Mouse (Mus musculus) adrenal gland, adult 18-20 months (tissue): Measurements from ENCODE around the gene Dtl. TPM values are rescaled to one million over a fixed set of nuclear protein-coding genes. Genes with fewer than 3 reads are reported as not detected.
"Not testable (repeated sequence)": the region's sequence is repeated elsewhere in the genome, so short reads cannot be mapped to it uniquely, and the experiment has no call there.

ENCODE experiments used
- DNase-seq, 2 experiments: peaks; one replicate each; pipeline ENCODE4 v3.0.0; 2021 to 2022; ENCODE audit warnings: low spot score in 2 of 2
- total RNA-seq, 2 experiments: library from RNA; stranded (reverse); gene quantifications; 1 replicate in 1 of 2; 2 replicates in 1 of 2; pipeline ENCODE4 v1.2.3; 2021

Dtl gene
- total RNA-seq, 2 experiments from 2014 or later = 0.66 to 1.5 TPM

DNA sequence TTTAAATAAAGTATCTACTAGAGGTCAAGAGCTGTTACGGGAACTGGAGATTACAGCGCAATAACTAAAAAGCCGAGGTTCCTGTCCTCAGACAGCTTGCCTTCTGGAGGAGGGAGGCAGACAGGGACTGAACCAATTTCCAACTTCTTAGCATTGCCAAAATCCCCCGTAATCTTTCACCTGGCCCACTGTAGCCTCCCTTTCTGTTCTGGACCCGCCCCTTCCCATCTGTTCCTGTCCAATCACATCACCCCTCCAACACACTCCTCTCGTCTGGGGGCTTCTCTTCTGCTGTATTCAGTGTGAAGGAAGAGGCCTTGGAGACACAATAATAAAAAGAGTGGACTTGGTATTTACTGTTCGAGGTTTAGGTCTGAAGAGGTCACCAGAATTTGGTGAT is 55.1 kb downstream of the Dtl start:
- DNase-seq = no peak

GRCm38 (mm10) chr1:191519329-191520066 is 55.8 kb downstream of the Dtl start:
- no peak for DNase-seq

- no peak for DNase-seq
Observed at GRCm38 (mm10) chr1:191518911-191519310, 56.4 kb downstream of the Dtl start.

- no peak for DNase-seq
Observed at GRCm38 (mm10) chr1:191517969-191518368, 57.4 kb downstream of the Dtl start.

- no peak for DNase-seq
Observed at GRCm38 (mm10) chr1:191517056-191517455, 58.3 kb downstream of the Dtl start.

DNA sequence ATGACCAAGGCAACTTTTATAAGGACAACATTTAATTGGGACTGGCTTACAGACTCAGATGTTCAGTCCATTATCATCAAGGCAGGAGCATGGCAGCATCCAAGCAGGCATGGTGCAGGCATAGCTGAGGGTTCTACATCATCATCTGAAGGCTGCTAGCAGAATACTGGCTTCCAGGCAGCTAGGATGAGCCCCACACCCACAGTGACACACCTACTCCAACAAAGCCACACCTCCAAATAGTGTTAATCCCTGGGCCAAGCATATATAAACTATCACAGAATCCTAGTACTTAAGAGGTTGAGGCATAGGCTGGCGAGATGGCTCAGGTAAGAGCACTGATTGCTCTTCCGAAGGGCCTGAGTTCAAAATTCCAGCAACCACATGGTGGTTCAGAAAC is 59.0 kb downstream of the Dtl start:
- DNase-seq = not testable (repeated sequence)

- no peak for DNase-seq
Observed at GRCm38 (mm10) chr1:191513195-191513594, 62.1 kb downstream of the Dtl start.

DNA sequence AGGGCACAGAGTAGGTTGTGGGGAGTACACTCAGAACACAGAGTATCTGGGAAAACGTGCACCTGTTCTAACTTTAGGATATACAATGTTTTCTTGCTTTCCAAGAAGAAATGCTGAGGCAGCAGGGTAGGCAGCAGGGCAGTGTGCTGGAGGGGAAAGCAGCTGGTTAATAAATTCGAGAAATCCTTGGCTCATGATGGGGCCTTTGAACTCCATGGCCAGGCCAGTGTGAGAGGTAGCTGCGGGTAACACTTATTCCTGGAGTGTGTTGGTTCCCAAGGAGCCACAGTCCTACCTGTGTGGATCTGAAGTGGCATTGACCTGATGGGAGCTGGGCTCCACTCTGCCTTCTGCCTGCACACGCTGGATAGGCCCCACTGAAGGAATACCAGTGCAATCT is 63.0 kb downstream of the Dtl start:
- no peak for DNase-seq

- DNase-seq = no peak
Observed at GRCm38 (mm10) chr1:191511503-191511902, 63.8 kb downstream of the Dtl start.

GRCm38 (mm10) chr1:191509865-191510264 is 65.5 kb downstream of the Dtl start:
- DNase-seq = no peak

- DNase-seq = no peak
Observed at GRCm38 (mm10) chr1:191509131-191509530, 66.2 kb downstream of the Dtl start.

- no peak for DNase-seq
Observed at GRCm38 (mm10) chr1:191506791-191507190, 68.6 kb downstream of the Dtl start.

DNA sequence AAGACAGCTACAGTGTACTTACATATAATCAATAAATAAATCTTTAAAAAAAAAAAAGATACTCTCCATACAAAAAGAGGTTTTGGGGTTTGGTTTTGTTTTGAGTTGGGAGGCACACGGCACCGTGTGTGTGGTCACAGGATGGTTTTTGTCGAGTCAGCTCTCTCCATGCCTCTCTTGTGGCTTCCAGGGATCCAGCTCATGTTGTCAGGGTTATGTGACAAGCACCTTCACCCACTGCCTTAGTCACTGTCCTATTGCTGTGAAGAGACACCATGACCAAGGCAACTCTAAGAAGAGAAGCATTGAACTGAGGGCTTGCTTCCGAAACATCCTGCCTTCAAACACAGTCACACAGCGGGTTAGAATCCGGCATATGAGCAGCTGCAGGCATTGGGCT is 75.7 kb downstream of the Dtl start:
- no peak for DNase-seq

GRCm38 (mm10) chr1:191498271-191498955 is 76.9 kb downstream of the Dtl start:
- DNase-seq = no peak

GRCm38 (mm10) chr1:191496676-191497075 is 78.7 kb downstream of the Dtl start:
- no peak for DNase-seq

DNA sequence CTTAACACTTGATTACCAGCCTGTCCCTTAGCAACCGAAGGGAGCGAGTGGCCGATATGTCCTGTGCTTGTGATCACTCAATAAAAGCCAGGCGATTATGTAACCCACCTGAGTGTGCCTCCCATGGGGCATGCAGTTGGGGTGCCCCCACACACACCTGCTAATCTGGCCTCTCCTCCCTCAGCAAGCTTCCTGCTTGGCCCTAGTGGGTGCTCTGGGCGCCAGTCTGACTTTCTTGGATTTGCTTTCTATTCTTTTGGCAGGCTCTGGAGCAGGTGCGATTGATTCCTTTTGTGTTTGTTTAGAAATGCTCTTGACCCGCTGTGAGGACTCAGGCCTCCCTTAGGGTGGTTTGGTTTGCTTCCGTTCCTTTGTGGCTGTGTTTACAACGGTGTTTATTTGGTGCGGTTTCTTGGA is 80.3 kb downstream of the Dtl start:
- DNase-seq = no peak

DNA sequence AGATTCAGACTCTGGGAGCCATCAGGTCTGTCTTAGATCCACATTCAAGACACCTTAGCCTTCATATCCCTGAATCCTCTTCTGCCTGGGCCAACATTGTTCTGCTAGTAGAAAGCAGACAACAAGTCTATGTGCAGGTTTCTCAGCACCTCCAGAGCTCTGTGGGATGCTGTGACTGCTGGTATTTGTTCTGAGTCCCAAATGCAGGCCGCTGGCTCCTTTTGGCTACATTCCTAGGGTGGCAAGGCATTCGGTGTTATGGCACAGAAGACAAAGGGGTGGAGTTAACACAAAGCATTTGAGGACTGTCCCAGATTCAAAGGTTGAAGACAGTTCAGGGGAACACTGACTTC is 81.1 kb downstream of the Dtl start:
- DNase-seq = no peak

GRCm38 (mm10) chr1:191493476-191494302 is 81.7 kb downstream of the Dtl start:
- no peak for DNase-seq

GRCm38 (mm10) chr1:191490446-191490845 is 84.9 kb downstream of the Dtl start:
- no peak for DNase-seq
